In genomic region chr10:42994331-42994782, GRCm38 (mm10) we compare ENCODE assay signal across 8 mouse cellular contexts.
DNase-seq lines count a peak whose midpoint lies in the region.

No protein-coding gene starts in this region.

- peaks cover 3% of the 10 kb centered on the region; the same call in 1 of the 2 replicates for H3K4me1 ChIP-seq in brown adipose tissue, adult 24 weeks (ENCODE audit: control insufficient read depth, insufficient read depth, insufficient read length, low read length)

- peak overlapping the region; percentile 40; the same call in 1 of the 2 replicates for H3K27ac ChIP-seq in brown adipose tissue, adult 24 weeks (replicated peaks; ENCODE audit: low read depth, low read length)

- H3K4me3 ChIP-seq in brown adipose tissue, adult 24 weeks (ENCODE audit: insufficient read depth, low read depth, low read length) = peak overlapping the region; percentile 9; the same call in 1 of the 2 replicates

- DNase-seq in embryo, embryonic 10 days (ENCODE audit: low spot score) = peak; percentile 65
- no peak for DNase-seq in embryo, embryonic 9.5 days (ENCODE audit: extremely low spot score)
- DNase-seq in gastrocnemius, postnatal 10 days = peak; percentile 46
- DNase-seq in kidney, postnatal 4 days = peak; percentile 49 to 65
- DNase-seq in adrenal gland, postnatal 36 days = no peak
- no peak for DNase-seq in thymus, postnatal 4 days
- no peak for DNase-seq in MN1 (ENCODE audit: low spot score)

Comparison
In these comparisons a context has a peak if more than half of its experiments do, and no peak if none do; other contexts are left out.
1. DNase-seq: peak in embryo, embryonic 10 days (single experiment), gastrocnemius, postnatal 10 days (single experiment) and kidney, postnatal 4 days (2 of 2); none in embryo, embryonic 9.5 days (single experiment), adrenal gland, postnatal 36 days (0 of 2), thymus, postnatal 4 days (single experiment) and MN1 (single experiment).